Mouse (Mus musculus) erythroblast, embryonic 14.5 days (primary cell): ENCODE measurements around the gene Abhd5. TPM values are rescaled to one million over a fixed set of nuclear protein-coding genes. Genes with fewer than 3 reads are reported as not detected.

Source experiments
- H3K27me3 ChIP-seq: 2 replicates; pipeline ENCODE4 v1.6.1; 2012; ENCODE audit warnings: inconsistent platforms; ENCODE audit not compliant: control insufficient read depth
- H3K36me3 ChIP-seq: 2 replicates; pipeline ENCODE4 v1.6.1; 2012; ENCODE audit warnings: mild to moderate bottlenecking, inconsistent platforms; ENCODE audit not compliant: control insufficient read depth
- H3K4me1 ChIP-seq: 2 replicates; pipeline ENCODE4 v1.6.1; 2012; ENCODE audit warnings: inconsistent platforms; ENCODE audit not compliant: control insufficient read depth
- H3K4me3 ChIP-seq: replicated peaks from 2 replicates; pipeline ENCODE3; 2012; ENCODE audit warnings: moderate library complexity, mild to moderate bottlenecking, inconsistent platforms
- H3K9me3 ChIP-seq: 2 replicates; pipeline ENCODE4 v1.6.1; 2012; ENCODE audit warnings: low read length, inconsistent platforms, mixed read lengths; ENCODE audit not compliant: control insufficient read depth
- GATA1 ChIP-seq: IDR thresholded peaks from 2 replicates; pipeline ENCODE4 v1.6.1; 2012; ENCODE audit warnings: low read length, inconsistent platforms, mixed read lengths
- TAL1 ChIP-seq: IDR thresholded peaks from 3 replicates; pipeline ENCODE4 v1.6.1; 2012; ENCODE audit warnings: low read length, inconsistent platforms, mixed read lengths
- polyA plus RNA-seq: library from polyadenylated mRNA; stranded (reverse); fragments of >175 nt; gene quantifications from 2 replicates; pipeline ENCODE4 v1.2.3, GENCODE M21; 2012

Gene Abhd5
- polyA plus RNA-seq, 1 experiment = 3.6 TPM

- no peak overlapping the region for H3K4me3 ChIP-seq
Observed at GRCm38 (mm10) chr9:122386015-122386414, 34.6 kb downstream of the Abhd5 start.

DNA sequence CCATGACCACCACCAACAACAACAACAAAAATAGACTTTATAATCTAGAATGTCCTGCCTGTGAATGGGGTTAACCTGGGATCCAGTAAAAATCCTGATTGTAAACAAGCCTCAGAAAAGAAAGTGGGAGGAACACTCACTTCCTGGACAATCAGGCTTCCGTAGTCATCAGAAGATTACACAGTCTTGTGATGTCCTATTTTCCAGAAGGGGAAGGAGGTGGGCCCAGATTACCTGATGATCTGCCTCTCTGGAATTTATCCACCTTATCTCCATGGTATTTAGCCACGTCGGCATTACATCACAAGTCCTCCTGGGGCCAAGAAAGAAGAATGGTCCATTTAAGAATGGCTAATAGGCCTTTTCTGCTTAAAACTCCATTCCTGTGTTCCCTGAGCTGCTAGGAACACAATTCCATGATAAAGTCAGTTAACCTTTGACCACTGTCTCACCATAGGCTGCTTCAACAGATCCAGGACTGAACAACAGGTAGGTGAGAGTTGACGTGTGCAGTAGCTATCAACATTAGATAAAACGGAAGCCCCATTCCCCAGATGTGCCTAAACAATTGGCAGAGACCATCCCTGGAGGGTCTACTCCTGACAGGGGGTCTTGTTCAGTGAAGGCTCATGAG is 38.0 kb downstream of the Abhd5 start:
- H3K4me1 ChIP-seq = no peaks in the 10 kb centered on the region
- H3K36me3 ChIP-seq = peaks cover 6% of the 10 kb centered on the region
- H3K27me3 ChIP-seq = no peaks in the 10 kb centered on the region
- no peaks in the 10 kb centered on the region for H3K9me3 ChIP-seq
- TF ChIP-seq GATA1 (no peak), TAL1 (no peak)
- H3K4me3 ChIP-seq = no peak overlapping the region

More at GRCm38 (mm10) chr9:122386015-122386414, 34.6 kb downstream of the Abhd5 start:
- no peaks in the 10 kb centered on the region for H3K9me3 ChIP-seq
- peaks cover 38% of the 10 kb centered on the region for H3K36me3 ChIP-seq
- H3K4me1 ChIP-seq = no peaks in the 10 kb centered on the region
- H3K27me3 ChIP-seq = no peaks in the 10 kb centered on the region
- TF ChIP-seq TAL1 (no peak), GATA1 (no peak)

DNA sequence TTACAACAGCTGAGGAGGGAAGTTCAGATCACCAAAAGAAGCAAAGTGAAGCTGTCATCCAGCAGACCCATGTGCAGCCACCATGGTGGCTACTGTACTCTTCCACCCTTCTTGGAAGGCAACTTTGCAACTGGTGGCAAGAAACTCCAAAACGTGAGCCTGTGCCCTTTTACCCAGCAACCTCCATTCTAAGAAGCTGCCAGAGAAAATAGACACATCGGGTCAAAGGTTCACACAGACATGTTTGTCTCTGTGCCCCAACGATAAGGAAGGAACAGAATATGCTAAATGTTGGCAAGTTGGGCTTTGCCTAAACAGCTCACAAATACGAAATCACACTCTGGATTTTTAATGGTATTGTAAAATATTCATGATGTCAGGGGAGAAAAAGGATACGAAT is 44.4 kb downstream of the Abhd5 start:
- Histone ChIP-seq H3K4me1 (no peaks in the 10 kb centered on the region), H3K27me3 (no peaks in the 10 kb centered on the region), H3K4me3 (no peak overlapping the region), H3K36me3 (no peaks in the 10 kb centered on the region), H3K9me3 (no peaks in the 10 kb centered on the region)
- TF ChIP-seq TAL1 = no peak
- TF ChIP-seq GATA1 = no peak

DNA sequence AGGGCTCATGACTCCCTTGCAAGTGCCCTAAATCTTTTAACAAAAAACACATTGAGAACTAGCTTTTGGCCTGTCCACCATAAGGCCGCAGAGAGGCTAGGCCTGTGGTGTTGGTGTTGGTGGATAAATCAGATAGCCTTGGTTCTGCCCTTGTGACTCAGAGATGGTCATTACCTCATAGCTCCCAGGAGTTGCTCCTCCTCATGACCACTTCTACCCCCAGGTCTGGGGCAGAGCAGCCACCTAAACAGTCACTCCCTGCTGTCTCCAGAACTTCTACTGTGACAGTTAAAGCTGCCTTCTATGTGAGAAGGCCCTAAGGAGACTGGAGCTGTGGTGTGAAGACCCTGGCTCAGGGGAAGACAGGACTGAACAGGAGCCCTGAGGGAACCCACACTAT is 45.7 kb downstream of the Abhd5 start:
- TF ChIP-seq TAL1 (no peak), GATA1 (no peak)

GRCm38 (mm10) chr9:122398746-122399145 is 47.3 kb downstream of the Abhd5 start:
- Histone ChIP-seq H3K27me3 (no peaks in the 10 kb centered on the region), H3K9me3 (no peaks in the 10 kb centered on the region), H3K36me3 (no peaks in the 10 kb centered on the region), H3K4me3 (no peak overlapping the region), H3K4me1 (no peaks in the 10 kb centered on the region)
- no peak for TF ChIP-seq TAL1
- TF ChIP-seq GATA1 = no peak

More for the DNA sequence above, 45.7 kb downstream of the Abhd5 start:
- H3K36me3 ChIP-seq = no peaks in the 10 kb centered on the region
- H3K4me3 ChIP-seq = no peak overlapping the region
- H3K4me1 ChIP-seq = no peaks in the 10 kb centered on the region
- no peaks in the 10 kb centered on the region for H3K27me3 ChIP-seq
- no peaks in the 10 kb centered on the region for H3K9me3 ChIP-seq

- H3K9me3 ChIP-seq = no peaks in the 10 kb centered on the region
- no peaks in the 10 kb centered on the region for H3K36me3 ChIP-seq
- H3K4me3 ChIP-seq = no peak overlapping the region
- no peaks in the 10 kb centered on the region for H3K4me1 ChIP-seq
- TF ChIP-seq GATA1 (no peak), TAL1 (no peak)
- H3K27me3 ChIP-seq = no peaks in the 10 kb centered on the region
Observed at GRCm38 (mm10) chr9:122401239-122401638, 49.8 kb downstream of the Abhd5 start.

DNA sequence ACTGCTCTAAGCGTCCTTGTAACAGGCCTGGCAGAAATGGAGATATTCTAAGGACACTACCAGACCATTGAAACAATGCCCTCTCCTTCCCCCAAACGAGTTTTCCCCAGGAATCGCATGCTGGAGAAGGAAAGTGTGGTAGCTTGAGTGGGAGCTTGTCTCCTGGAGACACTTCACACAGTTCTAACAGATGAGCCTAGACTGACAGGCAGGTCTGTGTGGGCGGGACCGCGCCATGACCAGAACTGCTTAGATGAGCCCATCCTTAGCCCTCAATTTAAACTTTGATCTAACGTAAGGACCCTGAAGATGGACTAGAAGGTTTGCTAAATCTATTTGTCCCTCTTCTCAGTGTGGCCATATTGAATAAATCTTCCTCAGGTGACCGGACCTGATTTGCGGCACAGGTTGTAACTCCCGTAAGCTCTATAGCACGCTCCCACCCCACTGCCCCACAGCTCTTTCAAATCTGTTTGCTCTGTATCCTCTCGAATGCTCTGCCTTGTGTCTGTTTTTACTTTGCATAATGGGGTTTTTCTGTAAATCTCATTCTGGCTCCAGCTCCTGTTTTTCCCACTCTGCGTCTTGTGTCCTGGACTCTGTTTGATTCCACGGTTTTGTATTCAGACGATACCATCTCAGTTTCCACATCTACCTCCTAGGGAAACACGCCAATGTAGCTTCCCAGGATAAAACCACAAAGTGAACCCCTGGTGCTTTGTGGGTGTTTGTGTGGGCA is 59.2 kb downstream of the Abhd5 start:
- H3K9me3 ChIP-seq = peaks cover 2% of the 10 kb centered on the region; the same call in 1 of the 2 replicates
- H3K4me1 ChIP-seq = no peaks in the 10 kb centered on the region
- TF ChIP-seq TAL1 = no peak
- no peak for TF ChIP-seq GATA1
- H3K36me3 ChIP-seq = no peaks in the 10 kb centered on the region
- no peaks in the 10 kb centered on the region for H3K27me3 ChIP-seq
- no peak overlapping the region for H3K4me3 ChIP-seq

DNA sequence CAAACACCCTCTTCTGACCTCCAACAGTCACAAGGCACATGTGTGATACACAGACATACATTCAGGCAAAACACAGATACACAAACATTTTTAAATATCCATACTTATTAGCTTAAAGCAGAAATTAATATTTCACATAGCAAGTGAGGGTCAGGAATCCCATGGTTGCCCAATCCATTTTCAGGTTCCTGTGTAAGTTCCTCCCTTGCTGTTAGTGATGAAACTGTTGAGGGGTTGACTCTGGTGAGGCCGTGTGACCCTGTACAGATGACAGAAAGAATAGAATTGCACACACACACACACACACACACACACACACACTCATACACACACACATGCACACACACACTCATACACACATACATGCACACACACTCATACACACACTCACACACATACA is 63.2 kb downstream of the Abhd5 start:
- TF ChIP-seq GATA1 (no peak), TAL1 (no peak)
- peaks cover 2% of the 10 kb centered on the region; the same call in 1 of the 2 replicates for H3K9me3 ChIP-seq
- no peaks in the 10 kb centered on the region for H3K36me3 ChIP-seq
- H3K4me3 ChIP-seq = no peak overlapping the region
- H3K27me3 ChIP-seq = no peaks in the 10 kb centered on the region
- no peaks in the 10 kb centered on the region for H3K4me1 ChIP-seq

DNA sequence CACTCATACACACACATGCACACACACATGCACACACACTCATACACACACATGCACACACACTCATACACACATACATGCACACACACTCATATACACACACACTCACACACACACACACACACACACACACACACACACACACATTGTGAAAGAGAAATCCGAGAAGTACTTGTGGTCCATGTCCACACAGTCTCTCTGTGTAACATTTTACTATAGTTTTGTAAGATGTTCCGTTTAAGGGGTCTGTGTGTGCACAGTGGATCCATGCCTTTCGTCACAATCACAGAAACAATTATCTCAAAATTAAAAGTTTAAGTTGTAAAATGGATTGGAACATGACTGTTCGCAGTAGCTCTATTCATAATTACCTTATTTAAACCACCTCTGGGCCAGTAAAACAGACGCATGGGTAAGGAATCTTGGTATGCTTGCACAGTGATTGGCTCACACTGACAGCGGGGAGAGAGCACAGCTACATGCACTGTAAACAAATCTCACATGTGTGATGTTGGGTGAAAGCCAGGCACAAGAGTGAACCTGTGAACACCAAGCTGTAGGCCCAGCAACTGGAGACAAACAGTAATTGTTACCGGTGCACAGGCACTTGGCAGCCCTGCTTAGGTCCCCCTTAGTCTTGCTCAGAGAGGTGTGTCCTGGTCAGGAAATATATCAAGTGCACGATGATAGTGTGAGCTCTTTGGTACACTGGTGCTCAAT is 63.8 kb downstream of the Abhd5 start:
- Histone ChIP-seq H3K4me1 (no peaks in the 10 kb centered on the region), H3K9me3 (peaks cover 2% of the 10 kb centered on the region; the same call in 1 of the 2 replicates), H3K36me3 (no peaks in the 10 kb centered on the region), H3K27me3 (no peaks in the 10 kb centered on the region), H3K4me3 (no peak overlapping the region)
- TF ChIP-seq TAL1 (no peak), GATA1 (no peak)
